Mouse (Mus musculus): ENCODE measurements around the gene Olfr742. TPM values are rescaled to one million over a fixed set of nuclear protein-coding genes. Genes with fewer than 3 reads are reported as not detected.

Olfr742 gene
- polyA plus RNA-seq (2016; fragmentation: Nextera tagmentation; extraction: Ambion mirVana) = not detected in 2 replicates

GRCm38 (mm10) chr14:50503300-50503699, at the start of gene Olfr742:
Olfr742 (plus strand) TSS chr14:50503600.
- ATAC-seq (ENCODE audit: low FRiP score) = no peak
- Histone ChIP-seq H3K4me1 (no peaks in the 10 kb centered on the region), H3K9ac (no peak within 1 kb of the TSS), H3K9me3 (replicated peaks) (no peaks in the 10 kb centered on the region), H3K36me3 (no peaks in the 10 kb centered on the region), H3K27ac (no peak within 1 kb of the TSS), H3K27me3 (no peaks in the 10 kb centered on the region), H3K4me3 (no peak within 1 kb of the TSS), H3K4me2 (replicated peaks) (no peak within 1 kb of the TSS)
- WGBS = 67% methylated on average over 2 of the region's 2 CpGs

GRCm38 (mm10) chr14:50472438-50472837, 31.0 kb upstream of the Olfr742 start, which contains the start of gene Olfr741:
Olfr741 (plus strand) TSS chr14:50472738.
- Histone ChIP-seq H3K27me3 (no peaks in the 10 kb centered on the region), H3K9me3 (replicated peaks) (no peaks in the 10 kb centered on the region), H3K4me3 (no peak within 1 kb of the TSS), H3K27ac (no peak within 1 kb of the TSS), H3K9ac (no peak within 1 kb of the TSS), H3K4me1 (no peaks in the 10 kb centered on the region), H3K4me2 (replicated peaks) (no peak within 1 kb of the TSS), H3K36me3 (no peaks in the 10 kb centered on the region)
- 77% methylated on average over 2 of the region's 2 CpGs for WGBS
- no peak for ATAC-seq (ENCODE audit: low FRiP score)

- no peak overlapping the region for H3K4me3 ChIP-seq
- no peaks in the 10 kb centered on the region for H3K9me3 ChIP-seq (replicated peaks)
- no peak overlapping the region for H3K9ac ChIP-seq
- ATAC-seq (ENCODE audit: low FRiP score) = no peak
- no peaks in the 10 kb centered on the region for H3K36me3 ChIP-seq
- no peak overlapping the region for H3K27ac ChIP-seq
- 72% methylated on average over 2 of the region's 2 CpGs for WGBS
- no peaks in the 10 kb centered on the region for H3K27me3 ChIP-seq
- no peaks in the 10 kb centered on the region for H3K4me1 ChIP-seq
- no peak overlapping the region for H3K4me2 ChIP-seq (replicated peaks)
Observed at GRCm38 (mm10) chr14:50478406-50478805, 25.0 kb upstream of the Olfr742 start.

- Histone ChIP-seq H3K4me3 (no peak within 1 kb of the TSS), H3K27me3 (no peaks in the 10 kb centered on the region), H3K4me2 (replicated peaks) (no peak within 1 kb of the TSS), H3K9me3 (replicated peaks) (no peaks in the 10 kb centered on the region), H3K9ac (no peak within 1 kb of the TSS), H3K36me3 (no peaks in the 10 kb centered on the region), H3K27ac (no peak within 1 kb of the TSS), H3K4me1 (no peaks in the 10 kb centered on the region)
- ATAC-seq (ENCODE audit: low FRiP score) = no peak
Observed at GRCm38 (mm10) chr14:50521539-50521938, 18.1 kb downstream of the Olfr742 start, which contains the start of gene Olfr743. Olfr743 (plus strand) TSS chr14:50521839.

GRCm38 (mm10) chr14:50552734-50553133, 49.3 kb downstream of the Olfr742 start:
- Histone ChIP-seq H3K4me3 (no peak overlapping the region), H3K4me2 (replicated peaks) (no peak overlapping the region), H3K27me3 (no peaks in the 10 kb centered on the region), H3K9ac (no peak overlapping the region), H3K9me3 (replicated peaks) (0 out of 2 replicates have a peak, but pooled peaks cover 7% of the 10 kb centered on the region), H3K27ac (no peak overlapping the region), H3K36me3 (no peaks in the 10 kb centered on the region), H3K4me1 (no peaks in the 10 kb centered on the region)
- 84% methylated on average over 2 of the region's 2 CpGs for WGBS
- no peak for ATAC-seq (ENCODE audit: low FRiP score)

Other genes with a start within 250 kb of the Olfr742 start
- not detected in 2 replicates for gene Olfr732, start 219.4 kb upstream of the Olfr742 start, polyA plus RNA-seq (2016; fragmentation: Nextera tagmentation; extraction: Ambion mirVana)
- not detected in 2 replicates for gene Olfr733, start 202.1 kb upstream of the Olfr742 start, polyA plus RNA-seq (2016; fragmentation: Nextera tagmentation; extraction: Ambion mirVana)
- not detected in 2 replicates for gene Olfr734, start 176.8 kb upstream of the Olfr742 start, polyA plus RNA-seq (2016; fragmentation: Nextera tagmentation; extraction: Ambion mirVana)
- gene Olfr735, start 154.7 kb upstream of the Olfr742 start, polyA plus RNA-seq (2016; fragmentation: Nextera tagmentation; extraction: Ambion mirVana) = not detected in 2 replicates
- gene Tlr11, start 145.7 kb upstream of the Olfr742 start, polyA plus RNA-seq (2016; fragmentation: Nextera tagmentation; extraction: Ambion mirVana) = not detected in 2 replicates
- gene Olfr736, start 122.4 kb upstream of the Olfr742 start, polyA plus RNA-seq (2016; fragmentation: Nextera tagmentation; extraction: Ambion mirVana) = not detected in 2 replicates
- gene Olfr738, start 96.0 kb upstream of the Olfr742 start, polyA plus RNA-seq (2016; fragmentation: Nextera tagmentation; extraction: Ambion mirVana) = not detected in 2 replicates
- gene Olfr739, start 85.0 kb upstream of the Olfr742 start, polyA plus RNA-seq (2016; fragmentation: Nextera tagmentation; extraction: Ambion mirVana) = not detected in 2 replicates
- gene Olfr740, start 58.1 kb upstream of the Olfr742 start, polyA plus RNA-seq (2016; fragmentation: Nextera tagmentation; extraction: Ambion mirVana) = not detected in 2 replicates
- gene Olfr741, start 30.9 kb upstream of the Olfr742 start, polyA plus RNA-seq (2016; fragmentation: Nextera tagmentation; extraction: Ambion mirVana) = not detected in 2 replicates
- gene Olfr743, start 18.2 kb downstream of the Olfr742 start, polyA plus RNA-seq (2016; fragmentation: Nextera tagmentation; extraction: Ambion mirVana) = not detected in 2 replicates
- not detected in 2 replicates for gene Olfr744, start 111.3 kb downstream of the Olfr742 start, polyA plus RNA-seq (2016; fragmentation: Nextera tagmentation; extraction: Ambion mirVana)
- not detected in 2 replicates for gene Olfr745, start 135.8 kb downstream of the Olfr742 start, polyA plus RNA-seq (2016; fragmentation: Nextera tagmentation; extraction: Ambion mirVana)
- gene Olfr746, start 143.5 kb downstream of the Olfr742 start, polyA plus RNA-seq (2016; fragmentation: Nextera tagmentation; extraction: Ambion mirVana) = not detected in 2 replicates
- gene Olfr747, start 189.6 kb downstream of the Olfr742 start, polyA plus RNA-seq (2016; fragmentation: Nextera tagmentation; extraction: Ambion mirVana) = not detected in 2 replicates
- gene Olfr748, start 203.8 kb downstream of the Olfr742 start, polyA plus RNA-seq (2016; fragmentation: Nextera tagmentation; extraction: Ambion mirVana) = not detected in 2 replicates
- gene Olfr749, start 241.5 kb downstream of the Olfr742 start, polyA plus RNA-seq (2016; fragmentation: Nextera tagmentation; extraction: Ambion mirVana) = not detected in 2 replicates